Mouse (Mus musculus) heart, embryonic 14.5 days (tissue): ENCODE data around the gene Trim71. TPM values are rescaled to one million over a fixed set of nuclear protein-coding genes. Genes with fewer than 3 reads are reported as not detected.

Source experiments
- ATAC-seq: fragments of 200-750 bp; cut with Nextera tagmentation; 2 replicates; pipeline ENCODE4 v1.8.0; 2017; ENCODE audit warnings: low read depth, moderate TSS enrichment; ENCODE audit not compliant: insufficient number of reproducible peaks, insufficient read depth, low FRiP score
- H3K27ac ChIP-seq, 2 experiments: fragments of 200-500 bp in 1 of 2; fragments of 300-500 bp in 1 of 2; sonication (generic) in 1 of 2; replicated peaks in 1 of 2; 2 replicates each; pipeline ENCODE4 v1.5.1; 2012 to 2014; ENCODE audit warnings: low read depth in 2 of 2, low read length in 2 of 2, control low read depth in 1 of 2, mild to moderate bottlenecking in 1 of 2, mixed read lengths in 1 of 2; ENCODE audit not compliant: control insufficient read depth in 1 of 2, insufficient read depth in 1 of 2
- H3K27me3 ChIP-seq: fragments of 300-500 bp; sonication (generic); 2 replicates; pipeline ENCODE4 v1.6.1; 2014; ENCODE audit warnings: mild to moderate bottlenecking, low read length, control low read depth; ENCODE audit not compliant: control insufficient read depth, insufficient read depth
- H3K36me3 ChIP-seq: fragments of 300-500 bp; sonication (generic); 2 replicates; pipeline ENCODE4 v1.6.1; 2014; ENCODE audit warnings: mild to moderate bottlenecking, control low read depth, low read length, mixed read lengths; ENCODE audit not compliant: control insufficient read depth, insufficient read depth
- H3K4me1 ChIP-seq, 2 experiments: fragments of 200-500 bp in 1 of 2; fragments of 300-500 bp in 1 of 2; sonication (generic) in 1 of 2; 2 replicates each; pipeline ENCODE4 v1.6.1; 2012 to 2014; ENCODE audit warnings: low read length in 2 of 2, control low read depth in 1 of 2, mixed read lengths in 1 of 2; ENCODE audit not compliant: control insufficient read depth in 2 of 2, insufficient read depth in 2 of 2
- H3K4me2 ChIP-seq: fragments of 300-500 bp; sonication (generic); 2 replicates; pipeline ENCODE4 v1.6.1; 2014; ENCODE audit warnings: mild to moderate bottlenecking, low read length
- H3K4me3 ChIP-seq, 2 experiments: fragments of 200-500 bp in 1 of 2; fragments of 300-500 bp in 1 of 2; sonication (generic) in 1 of 2; 2 replicates each; pipeline ENCODE4 v1.5.1; 2012 to 2014; ENCODE audit warnings: low read length in 2 of 2, mild to moderate bottlenecking in 2 of 2, control low read depth in 1 of 2, low read depth in 1 of 2, moderate library complexity in 1 of 2; ENCODE audit not compliant: control insufficient read depth in 1 of 2, insufficient read depth in 1 of 2
- H3K9ac ChIP-seq: fragments of 300-500 bp; sonication (generic); 2 replicates; pipeline ENCODE4 v1.6.1; 2014; ENCODE audit warnings: mild to moderate bottlenecking, low read length
- H3K9me3 ChIP-seq: fragments of 300-500 bp; sonication (generic); 2 replicates; pipeline ENCODE4 v1.6.1; 2016; ENCODE audit warnings: low read length, control low read depth; ENCODE audit not compliant: control insufficient read depth
- WGBS: fragments of 180-500 bp; shearing (Covaris S2); extraction: QIAGEN DNeasy Blood & Tissue Kit; methylation state at CpG from one replicate; pipeline ENCODE4 v1.1.7; 2014; 5-methylcytosine and 5-hydroxymethylcytosine counted together
- polyA plus RNA-seq: library from polyadenylated mRNA; unstranded; fragments of >200 nt; fragmentation: Nextera tagmentation; extraction: Ambion mirVana; gene quantifications from 2 replicates; pipeline ENCODE4 v1.2.1, GENCODE M21; 2014

Gene Trim71
- polyA plus RNA-seq, 1 experiment from 2014 or later: not detected

GRCm38 (mm10) chr9:114533848-114534247 lies 30.3 kb downstream of the Trim71 start:
- Histone ChIP-seq H3K4me3 (no peak overlapping the region), H3K9ac (no peak overlapping the region), H3K27ac (no peak overlapping the region), H3K4me2 (no peak overlapping the region), H3K36me3 (no peaks in the 10 kb centered on the region), H3K9me3 (no peaks in the 10 kb centered on the region), H3K27me3 (no peaks in the 10 kb centered on the region), H3K4me1 (peaks cover 7 to 8% of the 10 kb centered on the region in 2 experiments)
- 50% methylated on average over 4 of the region's 4 CpGs for WGBS
- no peak for ATAC-seq

DNA sequence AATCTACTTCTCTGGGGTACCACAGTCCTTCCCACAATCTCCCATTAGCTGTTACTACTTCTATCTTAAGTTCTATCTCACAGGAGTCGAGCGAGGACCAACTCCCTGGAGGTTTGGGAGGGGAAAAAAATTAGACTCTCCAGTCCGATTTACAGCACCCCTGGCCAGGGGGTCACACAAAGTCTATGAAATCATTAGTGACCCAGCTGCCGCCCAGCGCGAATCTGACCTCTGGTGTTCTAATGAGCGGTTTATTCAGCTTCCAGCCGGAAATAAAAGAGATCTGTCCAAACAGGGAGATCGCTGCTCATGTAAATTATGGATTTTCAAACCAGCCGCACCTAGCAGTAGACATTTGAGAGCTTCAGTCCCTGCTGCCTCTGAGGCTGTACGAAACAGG lies 32.9 kb downstream of the Trim71 start:
- no peaks in the 10 kb centered on the region for H3K36me3 ChIP-seq
- H3K4me3 ChIP-seq: no peak overlapping the region
- H3K9ac ChIP-seq: no peak overlapping the region
- WGBS: 69% methylated on average over 11 of the region's 11 CpGs
- no peak overlapping the region for H3K27ac ChIP-seq
- H3K27me3 ChIP-seq: no peaks in the 10 kb centered on the region
- peaks cover 18 to 26% of the 10 kb centered on the region in 2 experiments; a peak in 3 of 4 replicates for H3K4me1 ChIP-seq
- no peaks in the 10 kb centered on the region for H3K9me3 ChIP-seq
- no peak for ATAC-seq
- H3K4me2 ChIP-seq: no peak overlapping the region

GRCm38 (mm10) chr9:114528680-114529048 lies 35.5 kb downstream of the Trim71 start:
- WGBS: 40% methylated on average over 9 of the region's 9 CpGs
- no peak overlapping the region for H3K4me2 ChIP-seq
- H3K4me1 ChIP-seq: peaks cover 25 to 33% of the 10 kb centered on the region in 2 experiments
- no peaks in the 10 kb centered on the region for H3K36me3 ChIP-seq
- H3K9ac ChIP-seq: no peak overlapping the region
- no peaks in the 10 kb centered on the region for H3K9me3 ChIP-seq
- ATAC-seq: no peak
- peak overlapping the region in 1 of 2 experiments; percentile 46; a peak in 1 of 4 replicates for H3K27ac ChIP-seq
- H3K4me3 ChIP-seq: no peak overlapping the region
- H3K27me3 ChIP-seq: no peaks in the 10 kb centered on the region

DNA sequence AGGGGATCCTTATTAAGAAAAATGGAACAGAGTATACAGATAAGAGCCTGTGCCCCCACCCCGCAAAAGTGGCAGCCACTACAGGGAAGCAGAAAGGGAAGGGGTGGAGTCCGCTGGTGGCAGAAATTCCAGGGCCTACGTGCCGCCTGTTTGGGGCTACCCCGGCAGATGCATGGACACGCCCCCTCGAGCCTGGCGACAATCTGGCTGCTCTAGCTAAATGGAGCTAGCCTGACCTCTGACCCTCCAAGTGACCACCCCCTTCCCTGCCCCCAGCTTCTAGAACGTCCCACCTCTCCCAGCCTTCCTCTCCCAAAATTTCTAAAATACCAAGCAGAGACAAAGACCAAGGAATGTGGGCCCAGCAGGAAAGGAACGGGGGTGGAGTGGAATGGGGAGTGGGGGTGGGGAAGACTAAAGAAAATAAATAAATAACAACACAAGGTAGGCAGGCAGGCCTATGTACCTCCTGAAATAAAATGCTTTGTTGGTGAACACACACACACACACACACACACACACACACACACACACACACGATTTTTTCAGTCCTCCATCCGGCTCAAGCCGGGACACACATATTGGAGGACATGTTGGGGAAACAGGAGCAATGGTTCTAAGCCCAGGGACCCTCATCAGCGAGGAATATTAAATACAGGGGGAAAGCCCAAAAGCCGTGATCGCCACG lies 36.0 kb downstream of the Trim71 start:
- peaks cover 25 to 33% of the 10 kb centered on the region in 2 experiments for H3K4me1 ChIP-seq
- peak overlapping the region in 1 of 2 experiments; percentile 46; a peak in 1 of 4 replicates for H3K27ac ChIP-seq
- H3K36me3 ChIP-seq: no peaks in the 10 kb centered on the region
- WGBS: 14% methylated on average over 17 of the region's 17 CpGs
- H3K4me3 ChIP-seq: no peak overlapping the region; a peak in 1 of 4 replicates
- no peak for ATAC-seq
- H3K9me3 ChIP-seq: no peaks in the 10 kb centered on the region
- no peaks in the 10 kb centered on the region for H3K27me3 ChIP-seq
- H3K9ac ChIP-seq: no peak overlapping the region
- peak overlapping the region; percentile 60 for H3K4me2 ChIP-seq

DNA sequence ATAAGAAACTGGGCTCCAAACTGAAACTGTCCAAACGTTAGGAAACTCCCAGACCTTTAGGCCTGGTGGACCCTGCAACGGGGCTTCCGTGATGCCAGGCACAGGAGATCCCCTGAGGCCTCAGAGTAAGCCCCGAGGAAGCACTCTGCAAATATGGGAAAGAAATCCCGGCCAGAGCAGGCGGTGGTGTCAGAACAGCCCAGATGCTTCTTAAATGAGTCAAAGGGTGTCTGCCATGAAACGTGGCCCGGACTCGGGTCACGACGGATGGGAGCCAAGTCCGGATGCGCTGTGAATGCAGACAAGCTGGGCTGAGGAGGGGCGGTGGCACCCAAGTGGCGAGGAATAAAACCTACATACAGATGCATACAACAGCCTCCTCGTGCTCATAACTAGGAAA lies 37.1 kb downstream of the Trim71 start:
- no peaks in the 10 kb centered on the region for H3K36me3 ChIP-seq
- 5% methylated on average over 16 of the region's 16 CpGs for WGBS
- peak overlapping the region; percentile 17; a peak in 3 of 4 replicates for H3K4me3 ChIP-seq
- peaks cover 25 to 33% of the 10 kb centered on the region in 2 experiments for H3K4me1 ChIP-seq
- H3K27me3 ChIP-seq: no peaks in the 10 kb centered on the region
- 0 out of 2 replicates have a peak, but pooled peaks have one; percentile 11 for ATAC-seq
- H3K4me2 ChIP-seq: peak overlapping the region; percentile 60
- H3K9me3 ChIP-seq: no peaks in the 10 kb centered on the region
- peak overlapping the region in 1 of 2 experiments; percentile 46; a peak in 2 of 4 replicates for H3K27ac ChIP-seq
- H3K9ac ChIP-seq: peak overlapping the region; percentile 18; the same call in 1 of the 2 replicates

DNA sequence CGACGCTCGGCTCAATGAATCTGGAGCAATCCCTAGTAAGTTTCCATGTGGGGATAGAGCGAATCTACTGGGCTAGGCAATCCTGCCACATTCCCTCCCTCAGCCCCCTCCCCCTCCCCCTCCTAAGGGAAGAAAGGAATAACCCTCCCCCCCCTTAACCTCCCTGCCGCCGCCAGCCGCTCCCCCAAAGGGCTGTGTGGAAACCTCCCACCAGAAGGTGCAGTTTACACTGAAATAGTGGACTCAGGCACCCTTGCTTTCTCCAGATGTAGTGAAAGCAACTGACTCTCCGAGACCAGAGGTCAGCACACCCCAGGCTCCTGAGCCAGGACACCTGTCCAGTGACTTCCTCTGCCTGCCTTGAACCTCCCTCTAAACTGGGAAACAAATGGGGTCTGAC lies 37.6 kb downstream of the Trim71 start:
- H3K27ac ChIP-seq: peak overlapping the region in 1 of 2 experiments; percentile 46; a peak in 2 of 4 replicates

GRCm38 (mm10) chr9:114525891-114526290 lies 38.3 kb downstream of the Trim71 start:
- Histone ChIP-seq H3K4me3 (no peak overlapping the region), H3K27ac (no peak overlapping the region), H3K4me1 (peaks cover 25 to 33% of the 10 kb centered on the region in 2 experiments), H3K27me3 (no peaks in the 10 kb centered on the region), H3K4me2 (no peak overlapping the region), H3K9ac (no peak overlapping the region), H3K36me3 (no peaks in the 10 kb centered on the region), H3K9me3 (no peaks in the 10 kb centered on the region)
- WGBS: 12% methylated on average over 8 of the region's 8 CpGs
- no peak for ATAC-seq

More for the DNA sequence above, 37.6 kb downstream of the Trim71 start:
- Histone ChIP-seq H3K9ac (peak overlapping the region; percentile 18), H3K4me3 (peak overlapping the region; percentile 17; a peak in 2 of 4 replicates), H3K4me2 (peak overlapping the region; percentile 60), H3K27me3 (no peaks in the 10 kb centered on the region), H3K36me3 (no peaks in the 10 kb centered on the region), H3K9me3 (no peaks in the 10 kb centered on the region), H3K4me1 (peaks cover 25 to 33% of the 10 kb centered on the region in 2 experiments)
- no peak for ATAC-seq
- WGBS: 14% methylated on average over 8 of the region's 8 CpGs
